Mouse (Mus musculus): ENCODE measurements at regions not wholly inside any gene's neighbourhood (a gene's known extent, or its start where the extent isn't known, plus 50 kb on each side); places are given as distances from the start of the nearest gene placed in this dataset.
A peak's percentile ranks its signal among the peaks of the same experiment; 100 is the strongest.
"Not testable (repeated sequence)": the region's sequence is repeated elsewhere in the genome, so short reads cannot be mapped to it uniquely, and the experiment has no call there.

DNA sequence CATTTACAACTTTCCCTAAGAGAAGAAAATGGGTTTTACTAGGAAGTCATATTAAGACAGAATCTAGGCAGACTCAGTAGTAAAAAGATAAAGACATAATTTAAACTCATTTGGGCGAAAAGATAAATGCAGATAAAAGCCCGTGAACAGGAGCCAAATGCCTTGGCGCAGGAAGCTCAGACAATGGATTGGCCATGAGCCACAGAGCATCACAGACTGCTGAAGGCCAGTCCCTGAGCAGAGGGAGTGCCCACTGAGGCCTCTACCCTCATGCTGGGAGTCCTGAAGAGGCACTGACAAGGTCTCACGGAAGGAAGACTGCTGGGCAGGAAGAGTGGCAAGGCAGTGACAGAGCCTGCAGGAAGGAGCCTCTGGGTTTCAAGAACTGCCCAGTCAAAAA, 136.0 kb upstream of the Ttc29 start:
- peak; percentile 78 for DNase-seq

DNA sequence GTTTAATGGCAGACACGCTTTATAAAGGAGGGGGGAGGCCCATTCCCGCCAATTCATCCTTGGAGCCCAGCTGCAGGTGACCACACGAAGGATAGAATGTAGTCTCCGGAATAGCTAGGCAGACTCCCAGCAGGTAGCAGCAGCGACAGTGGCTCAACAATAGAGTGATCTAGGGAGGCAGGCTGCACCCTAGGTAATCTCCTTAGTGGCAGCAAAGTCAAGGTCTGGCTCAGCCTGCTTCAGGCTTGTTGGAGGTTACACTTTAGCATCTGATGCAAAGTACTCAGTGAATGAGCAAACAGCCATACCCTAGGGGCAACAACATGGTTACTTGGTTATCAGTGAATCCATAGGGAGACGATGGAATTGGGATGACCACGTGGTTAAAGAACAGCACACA, 131.7 kb upstream of the Ttc29 start:
- not testable (repeated sequence) for DNase-seq

DNA sequence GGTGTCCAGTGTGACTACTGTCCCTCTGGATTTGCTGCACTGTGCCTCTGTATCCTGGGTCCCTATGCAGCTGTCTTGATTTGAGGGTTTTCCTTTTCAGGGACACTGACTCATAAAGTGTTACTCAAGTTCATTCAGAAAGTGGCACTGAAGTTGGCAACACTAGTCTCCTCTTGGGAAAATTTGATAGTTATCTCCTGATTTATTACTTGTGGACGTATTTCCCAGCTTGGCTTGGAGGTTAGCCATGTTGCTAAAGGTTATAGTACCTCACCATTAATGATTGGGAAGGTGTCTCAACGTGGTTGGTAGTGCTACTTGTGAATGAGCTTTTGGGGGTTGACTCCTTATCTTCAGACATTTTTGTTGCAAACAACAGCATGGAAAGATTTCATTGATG, 130.1 kb upstream of the Ttc29 start:
- no peak for DNase-seq

DNA sequence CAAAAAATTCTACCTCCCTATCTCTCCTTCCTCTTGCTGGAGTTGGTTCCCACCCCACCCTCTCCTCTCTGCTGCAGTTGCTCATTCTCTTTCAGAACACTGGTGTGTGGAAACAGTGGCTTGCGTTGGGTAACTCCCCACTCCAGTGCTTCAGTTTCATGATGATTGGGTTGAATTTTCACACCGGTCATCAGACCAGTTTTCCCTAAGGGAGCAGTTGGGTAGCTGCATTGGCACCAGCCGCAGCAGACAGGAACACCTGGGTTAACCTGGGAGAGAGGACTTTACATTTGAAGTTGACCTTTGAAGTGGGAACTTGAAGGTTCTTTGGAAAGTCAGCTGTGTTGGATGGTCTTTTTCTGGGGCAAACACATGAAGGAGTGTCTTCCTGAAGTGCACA, 126.7 kb upstream of the Ttc29 start:
- no peak for DNase-seq

DNA sequence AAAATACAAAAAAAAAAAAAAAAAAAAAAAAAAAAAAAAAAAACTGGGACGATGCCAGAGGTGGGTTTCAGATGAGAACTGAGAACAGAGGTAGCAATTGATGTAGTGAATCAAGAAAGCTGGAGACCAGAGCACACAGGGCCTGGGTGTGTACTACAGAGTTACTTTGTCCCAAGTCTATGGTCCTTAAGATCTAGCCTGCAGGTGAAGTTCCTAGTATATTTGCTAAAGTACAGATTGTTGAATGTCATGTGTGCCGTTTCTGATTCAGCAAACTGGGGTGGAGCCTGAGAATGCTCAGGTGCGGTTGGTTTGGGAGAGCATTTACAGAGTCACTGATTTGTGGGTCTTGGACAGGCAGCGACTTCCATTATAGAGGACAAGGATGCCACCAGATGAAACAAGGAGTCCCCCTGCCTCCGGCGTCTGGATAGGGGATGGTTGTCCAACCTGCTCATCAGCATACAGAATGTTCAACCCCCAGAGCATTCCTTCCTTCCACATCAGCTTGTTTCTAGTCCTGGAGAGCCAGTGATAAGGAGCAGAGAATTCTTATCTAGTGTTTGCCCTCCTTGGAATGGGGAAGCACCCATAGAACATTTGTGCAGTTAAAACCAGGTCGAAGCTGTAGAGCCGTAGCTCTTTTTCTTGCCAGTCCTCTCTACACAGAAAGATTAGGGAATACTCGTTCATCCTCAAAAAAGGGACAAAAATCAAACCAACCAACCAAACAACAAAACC, 122.5 kb upstream of the Ttc29 start:
- no peak for DNase-seq

DNA sequence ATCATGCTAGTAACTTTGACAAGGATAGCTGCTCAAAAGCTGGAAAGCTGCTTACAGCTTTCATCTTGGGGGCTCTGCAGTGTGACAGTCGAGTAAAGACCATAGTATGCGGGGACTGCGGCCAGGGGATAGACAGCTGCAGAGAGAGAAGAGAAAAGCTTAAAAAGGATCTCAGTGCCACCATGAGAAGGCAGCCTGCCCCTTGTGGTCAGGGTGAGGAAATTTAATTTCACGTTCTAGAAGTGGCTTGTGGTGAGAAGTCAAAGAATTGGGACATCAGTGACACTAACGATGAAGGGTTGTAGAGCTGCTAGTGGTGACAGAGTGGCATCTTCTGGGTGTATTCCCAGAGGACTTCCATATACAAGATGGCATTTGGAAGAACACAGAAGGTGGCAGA, 116.7 kb upstream of the Ttc29 start:
- no peak for DNase-seq

DNA sequence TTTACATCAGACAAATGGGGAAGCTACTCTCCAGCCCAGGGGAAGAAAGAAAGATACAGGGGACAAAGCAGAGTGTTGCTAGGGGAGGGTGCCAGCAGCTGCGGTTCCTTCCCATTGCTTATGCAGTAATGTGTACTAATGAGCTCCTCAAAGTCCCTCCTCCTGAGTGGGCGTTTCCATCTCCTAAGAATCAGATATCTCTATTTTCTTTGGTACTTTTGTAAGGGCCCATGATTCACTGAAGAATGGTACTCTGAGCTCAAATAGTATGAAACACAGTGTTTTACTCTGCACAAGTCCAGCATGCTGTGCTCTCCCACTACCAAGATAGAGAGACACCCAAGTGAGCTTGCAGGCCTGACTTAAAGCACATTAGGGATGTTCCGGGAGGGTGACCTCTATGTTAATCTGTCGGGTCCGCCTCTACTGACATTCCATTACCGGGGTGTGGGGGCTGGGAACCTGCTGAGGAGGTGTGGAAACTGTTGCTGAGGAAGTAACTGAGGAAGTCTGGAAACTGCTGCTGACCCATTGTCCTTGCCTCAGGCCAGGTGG, 114.8 kb upstream of the Ttc29 start:
- no peak for DNase-seq

DNA sequence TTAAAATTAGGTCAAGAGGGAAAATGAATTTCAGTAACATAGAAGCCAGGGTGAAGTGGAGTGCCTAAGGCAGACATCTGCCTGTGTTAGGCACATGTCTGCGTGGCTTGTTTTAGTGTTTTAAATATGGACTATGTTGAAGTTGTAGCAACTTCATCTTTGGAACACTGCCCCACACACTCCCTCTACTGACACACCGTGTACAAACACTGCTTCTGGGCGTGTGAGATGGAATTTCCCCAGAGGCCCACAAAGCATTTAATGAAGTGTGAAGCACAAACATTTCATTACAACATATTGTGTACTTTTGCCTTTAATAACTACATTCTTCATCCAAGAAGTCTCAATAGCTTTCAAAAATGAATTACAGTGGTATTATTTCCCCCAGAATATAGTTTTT, 114.0 kb upstream of the Ttc29 start:
- DNase-seq, result no peak

DNA sequence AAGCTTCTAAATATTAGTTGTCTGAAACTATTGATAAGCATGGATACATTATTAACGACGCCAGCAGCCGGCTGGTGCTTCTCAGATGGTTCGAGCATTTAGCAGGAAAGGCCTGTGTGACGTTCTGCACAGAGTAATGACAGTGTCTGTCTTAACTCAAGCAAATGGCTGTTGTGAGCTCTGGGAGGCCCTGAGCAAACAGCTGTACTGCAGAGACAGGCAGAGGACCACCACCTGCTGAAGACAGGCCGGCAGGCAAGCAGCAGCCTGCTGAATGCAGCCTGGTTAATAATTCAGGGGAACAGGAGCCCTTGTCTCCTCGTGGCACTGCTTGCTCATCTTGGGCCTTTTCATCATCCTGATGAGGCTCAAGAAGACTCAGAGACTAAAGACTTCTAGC, 105.8 kb upstream of the Ttc29 start:
- no peak for DNase-seq

DNA sequence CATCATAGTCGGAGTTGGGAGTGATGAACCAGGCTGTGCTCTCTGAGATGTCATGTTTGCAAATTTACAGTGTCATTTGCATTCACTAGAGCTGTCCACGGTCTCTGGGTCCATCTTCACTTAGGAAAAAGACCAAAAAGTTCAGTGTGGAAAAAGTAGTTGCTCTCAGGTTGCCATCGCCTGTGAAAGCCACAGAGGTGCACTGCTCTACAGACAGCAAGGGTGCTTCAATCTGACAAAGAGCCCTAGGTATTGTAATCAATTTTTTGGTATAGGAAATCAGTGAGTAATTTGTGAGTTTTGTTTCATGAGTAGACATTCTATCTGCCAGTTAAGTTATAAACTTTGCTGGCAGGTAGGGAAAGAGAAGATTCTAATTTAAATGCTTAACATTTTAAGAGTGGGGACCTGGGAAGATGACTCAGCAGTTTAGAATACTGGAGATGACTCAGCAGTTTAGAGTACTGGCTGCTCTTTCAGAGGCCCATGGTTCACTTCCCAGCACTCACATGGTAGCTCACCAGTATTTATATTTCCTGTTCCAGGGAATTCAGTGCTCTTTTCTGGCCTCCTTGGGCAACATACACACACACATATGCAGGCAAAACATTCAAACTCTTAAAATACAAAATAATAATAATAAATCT, 103.0 kb upstream of the Ttc29 start:
- DNase-seq, result no peak

DNA sequence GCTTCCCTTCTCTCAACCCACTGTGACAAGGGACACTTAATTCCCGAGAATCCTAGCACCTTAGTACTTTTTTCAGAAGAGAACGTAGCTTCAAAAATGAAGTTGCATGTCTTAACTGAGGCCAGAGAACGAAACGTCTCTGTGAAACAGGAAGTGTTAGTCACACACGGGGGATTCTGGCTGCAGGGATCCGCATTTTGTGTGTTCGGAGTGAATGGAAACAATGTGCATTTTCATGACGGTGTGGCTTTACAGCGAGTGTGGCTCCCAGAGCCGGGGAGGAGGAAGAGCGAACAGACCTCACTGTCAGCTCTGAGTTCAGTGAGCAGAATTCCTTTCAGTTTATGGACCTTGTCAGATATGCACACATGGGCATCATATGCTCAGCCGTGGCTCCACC, 100.0 kb upstream of the Ttc29 start:
- no peak for DNase-seq

DNA sequence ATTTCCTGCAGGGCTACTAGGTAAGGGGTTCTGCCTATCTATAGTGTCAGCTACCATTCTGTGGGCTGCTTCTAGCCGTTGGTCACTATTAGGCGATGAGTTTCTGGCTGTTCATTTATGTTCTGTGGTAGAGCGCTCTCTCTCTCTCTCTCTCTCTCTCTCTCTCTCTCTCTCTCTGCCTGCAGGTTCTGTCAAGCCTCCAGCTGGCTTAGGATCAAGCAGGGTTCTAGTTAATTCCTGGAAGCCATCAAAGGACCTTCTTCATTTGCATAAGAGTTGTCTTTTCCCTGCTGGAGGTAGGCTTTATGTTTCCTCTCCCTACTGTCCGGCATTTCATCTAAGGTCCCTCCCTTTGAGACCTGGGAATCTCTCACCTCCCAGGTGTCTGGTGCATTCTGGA, 98.6 kb upstream of the Ttc29 start:
- no peak for DNase-seq

DNA sequence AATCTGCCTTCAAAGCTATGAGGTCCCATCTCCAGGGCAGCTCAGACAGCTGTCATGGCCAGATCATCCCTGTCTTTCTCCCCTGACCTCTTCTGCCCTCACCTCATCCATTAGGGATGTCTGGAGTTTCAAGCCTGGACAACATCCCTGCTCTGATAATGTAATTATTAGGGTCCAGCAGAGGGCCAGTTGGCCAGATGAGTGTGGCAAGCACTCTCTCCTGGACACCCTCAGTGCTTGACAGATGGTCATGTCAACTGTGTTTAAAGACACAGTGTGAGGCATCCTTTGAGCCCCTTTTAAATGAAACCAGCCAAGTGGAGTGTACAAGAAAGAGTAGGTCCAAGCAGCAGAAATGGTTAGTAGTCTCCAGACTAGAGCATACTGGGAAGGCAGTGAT, 95.9 kb upstream of the Ttc29 start:
- no peak for DNase-seq

DNA sequence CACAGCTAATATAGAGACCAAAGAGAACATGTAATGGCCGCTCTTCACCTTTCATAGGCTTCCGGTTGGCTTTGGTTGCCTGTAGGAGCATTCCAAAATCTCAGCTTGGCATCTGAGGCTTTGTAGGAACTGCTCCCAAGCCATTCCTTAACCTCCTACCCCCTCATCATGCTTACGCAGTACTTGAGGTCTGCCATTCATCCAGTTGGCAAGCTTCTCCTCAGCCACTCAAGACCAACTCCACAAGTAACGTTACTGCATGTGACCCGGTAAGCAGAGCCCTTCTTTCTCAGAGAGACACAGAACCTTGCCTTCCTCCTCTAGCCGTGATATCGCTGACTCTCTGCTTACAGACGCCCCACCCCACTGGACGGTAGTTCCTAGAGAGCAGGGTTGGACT, 94.6 kb upstream of the Ttc29 start:
- no peak for DNase-seq

DNA sequence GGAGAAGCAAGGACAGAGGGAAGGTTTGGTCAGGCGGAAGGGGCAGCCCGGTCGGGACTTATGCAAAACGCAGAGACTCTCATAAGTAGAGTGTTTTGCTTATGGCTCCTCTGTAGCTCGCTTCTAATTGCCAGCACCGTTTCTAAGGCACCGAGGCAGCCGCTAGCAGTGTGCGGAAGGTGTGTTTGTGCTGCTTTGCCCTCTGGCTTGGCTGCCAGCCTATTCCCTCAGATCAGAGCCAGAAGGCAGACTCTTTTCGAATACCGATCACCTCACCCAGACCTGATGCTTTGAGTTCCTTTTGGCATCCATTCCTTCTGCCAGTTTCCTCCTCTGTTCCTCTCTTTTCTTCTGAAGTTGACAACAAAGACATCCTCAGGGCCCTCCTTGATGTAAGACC, 93.4 kb upstream of the Ttc29 start:
- DNase-seq, result no peak

DNA sequence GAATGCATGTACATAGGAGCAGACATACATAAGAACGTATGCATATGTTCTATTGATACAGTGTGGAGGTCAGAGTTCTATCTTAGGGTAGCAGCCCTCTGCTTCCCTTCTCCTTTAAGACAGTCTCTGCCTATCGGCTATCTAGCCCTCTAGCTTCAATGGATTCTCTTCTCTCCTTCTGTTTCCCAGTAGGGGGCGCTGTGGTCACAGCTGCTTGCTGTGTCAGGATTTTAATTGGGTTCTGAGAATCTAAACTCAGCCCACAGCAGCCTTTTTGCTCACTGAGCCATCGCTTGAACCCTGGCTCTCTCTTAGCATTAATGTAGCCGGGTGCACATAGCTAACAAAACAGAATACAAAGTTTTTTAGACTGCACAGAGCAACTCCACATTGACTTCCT, 88.8 kb upstream of the Ttc29 start:
- peak; percentile 9 for DNase-seq

DNA sequence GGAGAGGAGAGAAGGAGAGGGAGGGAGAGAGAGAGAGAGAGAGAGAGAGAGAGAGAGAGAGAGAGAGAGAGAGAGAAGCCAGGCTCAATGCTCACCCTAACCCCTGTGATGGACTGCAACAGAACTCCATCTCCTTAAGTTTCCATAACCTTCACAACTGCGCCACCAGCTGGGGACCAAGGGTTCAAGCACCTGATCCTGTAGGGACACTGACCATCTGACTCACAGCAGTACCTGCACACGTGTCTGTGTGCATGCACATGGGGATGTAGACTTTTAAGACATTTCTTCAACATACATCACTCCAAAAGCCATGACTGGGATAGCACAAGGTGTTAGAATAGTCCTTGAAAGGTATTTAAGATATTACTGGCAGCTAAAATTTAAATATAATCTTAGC, 85.2 kb upstream of the Ttc29 start:
- DNase-seq, result peak; percentile 26

DNA sequence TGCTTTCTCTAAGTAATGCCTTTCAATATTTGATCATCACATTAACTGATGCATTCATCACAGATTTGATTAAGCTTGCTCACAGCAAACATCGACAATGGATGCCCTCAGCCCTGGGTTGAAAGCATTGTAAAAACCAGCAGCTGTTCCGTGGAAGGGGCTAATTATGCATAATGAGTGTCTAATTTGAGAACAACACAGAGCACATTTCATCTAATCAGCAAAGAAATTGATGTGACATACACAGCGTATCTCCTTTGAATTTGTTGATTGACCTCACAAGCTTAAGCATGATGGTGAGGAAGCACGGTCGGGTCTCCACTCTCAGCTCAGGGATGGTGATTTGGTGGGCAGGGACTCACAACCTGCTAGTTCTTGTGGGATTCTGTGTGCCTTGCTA, 84.0 kb upstream of the Ttc29 start:
- DNase-seq, result no peak

DNA sequence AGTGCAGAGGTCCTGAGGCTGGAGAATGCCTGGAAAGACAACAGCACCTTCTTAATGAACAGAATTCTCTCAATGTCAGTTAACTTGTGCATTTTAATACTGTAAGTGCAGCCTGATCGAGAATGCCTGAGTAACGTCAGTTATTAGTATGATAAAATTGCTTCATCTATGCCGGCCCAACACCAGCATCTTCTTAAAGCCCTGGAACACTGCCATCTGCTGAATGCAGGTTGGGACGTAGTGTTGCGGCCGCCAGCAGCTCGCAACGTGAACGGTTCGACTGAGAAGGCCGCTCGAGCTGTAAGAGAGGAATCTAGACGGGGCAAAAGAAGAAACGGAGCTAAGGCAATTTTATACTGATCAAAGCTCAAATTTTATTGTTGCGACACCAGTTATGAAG, 73.6 kb upstream of the Ttc29 start:
- DNase-seq, result not testable (repeated sequence)

DNA sequence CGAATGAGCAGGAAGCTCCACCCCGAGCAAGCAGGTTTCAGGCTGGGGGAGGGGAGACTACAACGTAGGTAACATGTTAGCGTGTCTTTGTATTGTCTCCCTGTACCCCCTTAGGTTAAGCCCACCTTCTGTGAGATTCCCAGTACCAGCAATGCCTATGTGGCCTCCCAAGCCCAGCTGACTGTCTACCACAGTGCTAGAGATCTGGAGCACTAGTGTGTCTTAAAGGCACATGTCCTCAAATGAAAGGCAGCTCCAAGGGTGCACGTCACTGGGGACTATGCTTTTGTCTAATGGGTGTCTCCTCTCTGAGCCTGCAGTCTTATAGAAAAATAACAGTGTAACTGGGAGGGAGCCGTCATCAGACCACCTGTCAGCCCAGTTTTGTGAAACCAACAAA, 65.9 kb upstream of the Ttc29 start:
- no peak for DNase-seq

DNA sequence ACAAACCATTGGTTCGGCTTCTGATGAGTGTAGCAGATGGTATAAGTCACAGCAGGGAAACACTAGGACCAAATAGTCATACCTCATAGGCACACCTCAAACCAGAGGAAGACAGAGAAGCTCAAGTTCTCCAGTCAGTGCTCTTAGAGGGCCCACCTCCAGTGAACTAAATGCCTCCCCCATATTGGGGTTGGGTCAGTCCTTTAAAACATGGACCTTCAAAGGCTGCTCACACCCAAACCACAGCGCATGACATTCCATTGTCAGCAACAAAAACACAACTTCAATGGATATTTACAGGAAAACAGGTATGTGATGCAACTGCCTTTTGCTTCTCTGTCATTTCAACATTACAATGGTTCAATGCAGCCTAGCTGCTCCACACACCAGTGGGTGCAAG, 65.1 kb upstream of the Ttc29 start:
- no peak for DNase-seq

DNA sequence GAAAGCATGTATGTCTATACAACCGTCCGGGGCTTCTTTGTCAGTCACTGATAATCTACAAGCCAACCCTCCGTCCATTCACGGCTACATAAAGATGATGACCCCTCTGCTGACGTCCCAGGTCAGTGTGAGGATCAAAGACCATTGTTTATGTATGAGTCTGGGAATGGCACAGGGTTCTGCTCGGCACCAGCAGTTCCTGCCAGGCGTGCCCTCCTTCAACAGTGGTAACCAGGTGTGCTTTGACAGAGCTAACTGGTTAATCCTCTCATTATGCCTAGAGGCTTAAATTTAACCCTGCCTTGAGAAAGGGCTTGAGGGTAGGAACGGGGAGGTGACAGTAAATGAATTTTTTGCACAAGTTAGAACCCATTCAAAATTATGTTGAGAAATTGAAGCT, 58.2 kb upstream of the Ttc29 start:
- no peak for DNase-seq

DNA sequence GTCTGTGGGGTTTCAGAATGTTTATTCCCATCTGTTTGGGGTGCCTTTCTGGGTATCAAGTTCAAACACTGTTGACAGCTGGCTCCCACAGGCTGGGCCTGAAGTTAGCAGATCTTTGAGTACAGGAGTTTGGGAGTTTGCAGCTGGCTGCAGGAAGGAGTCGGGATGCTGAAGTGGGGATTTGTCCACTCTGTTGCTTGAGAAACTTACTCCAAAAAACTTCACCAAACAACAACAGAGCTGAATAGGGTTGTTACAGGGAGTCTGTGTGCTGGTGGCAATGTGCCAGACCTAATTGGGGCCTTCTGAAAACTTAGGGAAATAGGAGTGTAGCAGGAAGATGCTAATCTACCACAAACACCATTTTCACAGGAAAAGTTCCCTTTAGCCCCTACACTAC, 51.1 kb upstream of the Ttc29 start:
- DNase-seq, result no peak

DNA sequence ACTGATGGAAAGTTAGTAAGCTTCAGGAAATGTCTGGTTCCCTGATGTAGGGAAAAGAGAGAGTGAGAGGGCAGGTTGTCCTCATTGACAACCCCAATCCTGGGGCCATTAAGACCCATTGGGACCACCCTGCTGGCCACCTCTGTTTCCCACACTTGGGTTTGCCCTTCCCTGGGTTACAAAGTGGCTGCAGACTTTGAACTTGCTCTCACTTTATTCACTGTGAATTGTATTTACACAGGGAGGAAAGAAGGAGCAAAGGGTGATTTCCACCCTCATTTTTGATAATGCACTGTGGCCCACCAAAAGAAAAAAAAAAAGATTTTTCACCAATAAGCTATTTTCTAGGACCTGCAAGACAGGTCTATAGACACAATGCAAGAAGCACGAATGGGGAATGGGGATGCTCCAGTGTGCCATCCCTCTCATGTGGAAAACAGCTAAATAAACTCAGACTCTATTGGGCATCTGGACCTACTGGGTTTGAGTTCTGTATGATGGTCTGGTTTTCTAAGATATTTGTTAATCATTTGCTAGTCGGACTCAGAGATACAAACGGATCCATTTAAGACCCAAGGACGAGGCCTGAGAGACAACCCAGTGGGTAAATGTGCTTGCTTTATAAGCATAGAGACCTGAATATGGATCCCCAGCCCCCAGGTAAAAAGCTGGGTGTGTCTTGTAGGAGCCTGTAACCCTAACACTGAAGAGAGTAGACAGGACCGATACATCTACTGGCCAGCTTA, 50.2 kb upstream of the Ttc29 start:
- no peak for DNase-seq
